Mouse (Mus musculus): ENCODE measurements around the gene Med24.
A peak's percentile ranks its signal among the peaks of the same experiment; 100 is the strongest.

Med24 gene

DNA sequence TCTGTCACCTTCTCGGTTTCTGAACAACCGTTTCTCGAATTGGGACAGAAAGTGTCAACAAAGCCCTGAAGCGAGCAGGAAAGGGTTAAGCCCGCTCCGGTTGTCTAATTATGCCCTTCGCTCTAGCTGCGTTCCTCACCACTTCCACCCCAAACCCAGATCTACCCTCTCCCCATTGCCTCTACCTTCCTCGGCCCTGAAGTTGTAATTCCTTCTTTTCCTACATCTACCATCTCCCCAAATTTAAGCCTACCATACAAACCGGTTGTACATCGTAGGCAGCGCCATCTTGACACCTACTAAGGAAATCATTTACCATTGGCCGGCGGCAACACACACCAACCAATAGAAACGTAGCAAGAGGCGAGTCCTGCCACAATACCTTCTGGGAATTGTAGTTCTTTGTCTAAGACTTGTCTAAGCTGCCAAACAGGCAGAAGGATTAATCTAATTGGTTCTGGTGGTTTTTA, at the start of gene Med24:
Gene Med24 (minus strand): TSS at position 317 of the 470 bp plus-strand sequence.
- peak; percentile 91 for DNase-seq (ENCODE audit: low spot score)

DNA sequence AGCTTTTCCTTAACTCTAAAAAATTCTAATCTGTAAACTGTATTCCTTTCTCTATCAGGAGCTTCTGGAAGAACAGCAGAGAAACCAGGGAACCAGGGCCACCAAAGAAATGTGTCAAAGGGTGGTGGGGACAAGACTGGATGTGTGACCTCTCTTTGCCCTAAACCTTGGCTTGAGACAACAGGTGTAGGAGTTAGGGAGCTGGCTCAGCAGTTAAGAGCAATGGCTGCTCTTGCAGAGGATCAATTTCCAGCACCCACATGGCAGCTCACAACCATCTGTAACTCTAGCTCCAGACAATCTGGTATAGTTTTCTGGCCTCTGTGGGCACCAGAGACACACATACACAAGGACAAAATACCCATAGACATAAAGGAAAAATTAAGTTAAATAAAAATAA, 48.7 kb upstream of the Med24 start:
- DNase-seq (ENCODE audit: low spot score): no peak

DNA sequence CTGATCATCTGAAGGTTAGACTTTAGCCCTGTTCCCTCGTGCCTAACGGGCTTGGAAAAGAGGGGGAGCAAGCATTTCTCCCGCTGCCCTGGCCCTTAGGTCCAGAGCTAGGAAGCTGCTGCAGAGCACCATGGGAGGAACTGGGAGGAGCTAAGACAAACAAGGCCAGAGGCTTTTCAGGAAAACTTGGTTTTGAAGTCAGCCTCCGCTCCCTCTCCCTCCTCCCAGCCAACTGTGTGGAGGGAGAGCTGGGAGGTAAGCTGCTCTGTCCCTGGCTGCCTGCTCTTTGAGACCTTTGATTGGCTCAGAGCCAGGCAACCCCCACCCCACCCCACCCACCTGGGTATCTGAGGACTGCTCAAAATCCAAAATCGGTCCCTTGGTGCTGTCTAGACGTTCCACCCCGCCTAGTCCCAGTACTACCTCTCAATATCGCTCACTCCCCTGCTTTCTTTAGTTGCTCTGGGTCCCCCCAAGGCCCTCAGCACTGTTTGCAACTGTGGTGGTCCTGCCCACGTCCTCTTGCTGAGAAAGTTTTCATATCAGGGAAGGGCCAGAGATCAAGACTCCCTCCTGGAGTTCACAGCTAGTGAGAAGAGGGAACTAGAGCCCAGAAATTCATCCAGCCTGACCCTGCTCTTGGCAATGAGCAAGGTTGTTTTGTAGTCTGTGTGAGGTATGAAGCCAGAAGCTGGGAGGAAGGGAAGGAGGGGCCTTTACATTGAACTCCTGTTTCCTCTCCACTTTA, 47.8 kb upstream of the Med24 start:
- peak; percentile 69 for DNase-seq (ENCODE audit: low spot score)

DNA sequence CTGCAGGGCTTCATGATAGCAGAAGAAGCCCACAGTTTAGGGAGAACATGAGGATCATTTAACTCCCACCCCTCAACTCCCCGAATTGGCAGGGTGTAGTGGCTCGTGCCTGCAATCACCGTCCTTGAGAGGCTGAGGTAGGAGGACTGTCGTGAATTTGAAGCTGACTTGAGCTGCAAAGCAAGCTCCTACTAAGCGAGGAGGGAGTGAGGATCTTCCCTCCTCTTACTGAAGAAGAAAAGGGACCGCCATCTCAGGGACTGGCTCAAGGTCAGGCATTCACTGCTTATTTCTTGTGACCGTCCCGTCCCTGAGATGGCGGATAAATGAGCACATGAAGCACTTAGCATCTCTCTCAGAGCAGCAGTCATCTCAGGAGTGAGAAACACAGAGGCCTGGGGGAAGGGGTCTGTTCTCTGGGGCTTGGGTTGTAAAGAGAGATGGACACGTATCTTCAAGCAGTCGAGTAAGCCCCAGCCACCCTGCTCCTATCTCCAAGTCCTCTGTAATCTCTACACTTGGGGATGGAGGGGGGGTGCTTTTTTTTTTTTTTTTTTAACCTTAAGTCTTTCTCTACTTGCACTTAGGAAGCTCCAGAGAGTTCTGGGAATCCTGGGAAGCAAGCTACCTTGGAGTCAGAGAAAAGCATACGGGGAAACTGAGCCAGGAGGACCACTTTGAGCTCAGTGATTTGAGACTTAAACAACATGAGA, 47.0 kb upstream of the Med24 start:
- no peak for DNase-seq (ENCODE audit: low spot score)

DNA sequence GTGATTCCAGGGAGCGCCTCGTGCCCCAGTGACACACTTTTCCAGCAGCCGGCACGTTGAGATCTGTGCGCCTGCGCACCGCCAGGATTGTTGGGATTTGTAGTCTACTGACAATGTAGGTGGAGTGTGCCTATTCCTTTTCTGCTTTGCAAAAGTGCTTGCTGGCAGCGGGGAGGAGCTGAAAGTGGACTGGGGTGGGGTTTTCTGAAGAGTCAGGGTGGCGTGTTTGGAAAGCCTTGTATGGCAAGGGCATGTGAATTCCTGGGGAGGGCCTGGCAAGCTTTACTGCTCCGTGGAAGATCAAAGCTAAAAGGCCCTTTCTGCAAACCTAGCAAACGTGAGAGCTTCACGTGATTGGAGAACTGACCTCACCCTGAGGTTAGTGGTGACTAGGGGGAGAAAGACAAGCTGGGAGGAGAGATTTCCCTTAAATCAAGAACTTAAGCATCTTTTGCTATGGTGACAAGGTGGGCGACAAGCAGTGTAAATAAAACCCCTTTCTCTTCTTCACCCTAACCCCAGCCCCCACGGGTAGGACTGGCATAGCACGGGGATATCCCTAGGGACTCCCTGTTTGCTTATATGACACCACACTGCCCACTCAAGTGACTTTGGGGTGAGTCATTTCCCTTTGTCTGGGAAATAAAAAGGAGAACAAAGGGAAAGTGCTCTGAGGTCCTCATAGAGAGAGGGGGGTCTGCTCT, 46.3 kb upstream of the Med24 start:
- peak; percentile 97 for DNase-seq (ENCODE audit: low spot score)

DNA sequence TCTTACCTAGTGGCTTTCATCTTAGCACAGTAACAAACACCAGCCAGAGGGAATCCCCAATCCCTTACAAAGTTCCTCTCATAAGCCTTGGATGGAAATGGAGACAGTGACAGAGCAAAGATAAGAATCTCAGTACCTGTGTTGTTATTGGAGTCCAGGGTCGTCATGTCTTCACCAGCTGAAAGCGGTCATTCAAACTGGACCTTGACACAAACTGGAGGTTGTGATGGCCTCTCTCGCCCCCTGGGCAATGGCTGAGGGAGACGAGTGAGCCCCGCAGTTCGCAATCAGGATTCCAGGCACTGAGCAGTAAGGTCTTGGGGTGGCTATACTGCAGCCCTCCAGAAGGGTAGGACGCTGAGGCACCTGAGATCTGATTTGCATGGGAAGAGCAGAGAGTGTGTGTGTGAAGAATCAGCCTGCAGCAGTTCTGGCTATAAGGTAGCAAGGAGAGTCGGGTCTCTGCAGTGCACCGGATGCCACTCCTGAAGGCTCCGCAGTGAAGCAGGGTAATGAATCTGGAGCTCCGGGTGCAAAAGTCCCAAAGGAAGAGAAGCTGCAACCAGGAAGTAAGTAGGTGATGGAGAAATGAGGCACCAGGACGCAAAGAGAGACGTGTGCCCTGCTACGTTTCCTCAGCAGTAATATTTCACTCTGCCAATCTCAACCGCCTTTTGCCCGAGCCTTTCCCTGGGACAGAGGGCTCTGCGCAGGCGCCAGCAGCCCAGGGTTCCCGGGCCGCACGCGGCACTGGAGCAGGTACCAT, 45.5 kb upstream of the Med24 start, which contains the start of gene Nr1d1:
Gene Nr1d1 (minus strand): TSS at position 752 of the 766 bp plus-strand sequence.
- DNase-seq (ENCODE audit: low spot score): no peak

DNA sequence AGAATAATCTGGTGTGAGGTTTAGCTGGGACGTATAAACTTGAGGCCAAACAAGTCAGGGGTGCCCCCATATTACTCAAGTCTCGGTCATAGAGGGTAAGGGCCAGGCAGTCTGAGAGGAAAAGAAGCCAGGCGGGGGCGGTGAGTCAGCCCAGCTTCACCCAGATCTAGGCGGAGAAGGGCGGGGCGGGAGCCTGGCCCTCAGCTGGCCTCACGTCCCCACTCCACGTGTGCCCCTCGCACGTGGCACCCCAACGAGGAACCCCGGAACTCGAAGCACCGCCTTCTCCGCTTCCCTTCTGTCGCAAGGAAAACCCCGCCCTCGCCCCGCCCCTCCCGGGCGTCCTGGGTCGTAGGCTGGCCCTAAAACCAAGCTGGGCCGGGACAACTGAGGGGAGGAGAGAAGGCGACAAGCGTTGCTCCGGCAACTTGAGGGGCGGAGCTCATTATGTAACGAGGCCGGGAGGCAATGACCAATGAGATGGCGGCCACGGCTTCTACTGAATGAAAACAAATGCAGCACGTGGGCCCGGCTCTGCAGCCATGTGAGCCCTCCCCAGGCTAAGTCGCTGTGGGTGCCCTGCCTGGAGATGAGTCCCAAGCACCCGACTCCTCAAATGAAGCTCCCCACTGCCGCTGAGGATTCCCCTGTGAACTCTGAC, 44.5 kb upstream of the Med24 start:
- DNase-seq (ENCODE audit: low spot score): peak; percentile 97

DNA sequence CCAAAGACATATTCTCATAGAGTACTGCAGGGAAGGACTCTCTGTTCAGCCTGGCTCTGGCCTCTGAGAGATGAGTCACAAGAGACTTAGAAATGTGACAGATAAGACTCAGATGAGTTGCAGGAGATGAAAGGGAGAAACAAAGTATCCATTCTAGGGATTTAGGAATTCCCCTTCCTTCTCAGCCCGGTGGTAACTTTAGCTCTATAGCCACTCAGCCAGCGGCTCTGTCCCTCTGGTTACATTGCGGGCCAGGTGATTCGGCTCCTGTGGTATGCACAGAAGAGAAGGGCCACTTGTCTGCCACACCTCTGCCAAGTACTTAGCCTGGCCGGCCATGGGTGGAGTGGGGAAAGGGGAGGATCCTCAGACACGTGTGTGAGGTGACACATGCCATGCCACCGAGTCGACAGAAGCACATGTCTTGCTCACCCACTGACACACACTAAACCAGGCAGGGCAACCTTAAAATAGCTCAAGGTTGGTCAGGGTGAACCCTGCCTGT, 43.5 kb upstream of the Med24 start:
- no peak for DNase-seq (ENCODE audit: low spot score)

DNA sequence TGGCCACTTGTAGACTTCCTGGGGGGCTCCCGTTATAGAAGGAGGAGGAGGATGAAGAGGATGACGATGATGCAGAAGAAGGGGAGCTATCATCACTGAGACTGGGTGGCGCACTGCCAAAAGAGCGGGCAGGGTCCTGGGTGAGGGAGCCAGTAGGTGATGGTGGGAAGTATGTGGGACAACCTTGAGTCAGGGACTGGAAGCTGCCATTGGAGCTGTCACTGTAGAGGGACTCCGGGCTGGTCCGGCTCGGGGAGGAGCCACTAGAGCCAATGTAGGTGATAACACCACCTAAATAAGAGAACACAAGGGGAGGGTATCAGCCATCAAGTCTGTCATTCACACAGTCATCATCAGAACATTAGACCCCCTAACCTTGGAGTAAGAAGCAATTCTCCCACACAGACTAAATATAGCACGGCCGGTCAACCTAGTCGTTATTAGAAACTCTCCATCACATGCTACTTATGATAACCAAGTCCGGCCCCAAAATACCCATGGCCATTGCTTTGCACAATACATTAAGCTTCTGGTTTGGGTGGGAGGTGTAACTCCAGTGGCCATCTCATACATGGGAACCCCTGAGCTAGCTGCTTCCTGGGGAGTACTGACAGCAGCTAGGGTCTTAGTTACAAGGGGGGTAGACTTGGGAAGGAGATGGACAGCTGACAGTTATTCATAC, 42.8 kb upstream of the Med24 start:
- DNase-seq (ENCODE audit: low spot score): no peak

DNA sequence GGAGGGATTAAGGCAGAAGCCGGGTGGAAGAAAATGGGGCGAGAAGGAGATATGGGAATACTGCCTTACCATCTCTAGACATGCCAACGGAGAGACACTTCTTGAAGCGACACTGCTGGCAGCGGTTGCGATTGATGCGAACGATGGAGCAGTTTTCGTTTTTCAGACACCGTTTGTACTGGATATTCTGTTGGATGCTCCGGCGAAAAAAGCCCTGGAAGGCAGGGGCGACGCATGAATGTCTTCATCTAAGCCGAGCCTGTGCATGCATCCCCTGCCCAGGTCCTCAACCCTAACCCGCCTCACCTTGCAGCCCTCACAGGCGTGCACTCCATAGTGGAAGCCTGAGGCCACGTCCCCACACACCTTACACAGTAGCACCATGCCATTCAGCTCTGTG, 41.9 kb upstream of the Med24 start:
- DNase-seq (ENCODE audit: low spot score): no peak

DNA sequence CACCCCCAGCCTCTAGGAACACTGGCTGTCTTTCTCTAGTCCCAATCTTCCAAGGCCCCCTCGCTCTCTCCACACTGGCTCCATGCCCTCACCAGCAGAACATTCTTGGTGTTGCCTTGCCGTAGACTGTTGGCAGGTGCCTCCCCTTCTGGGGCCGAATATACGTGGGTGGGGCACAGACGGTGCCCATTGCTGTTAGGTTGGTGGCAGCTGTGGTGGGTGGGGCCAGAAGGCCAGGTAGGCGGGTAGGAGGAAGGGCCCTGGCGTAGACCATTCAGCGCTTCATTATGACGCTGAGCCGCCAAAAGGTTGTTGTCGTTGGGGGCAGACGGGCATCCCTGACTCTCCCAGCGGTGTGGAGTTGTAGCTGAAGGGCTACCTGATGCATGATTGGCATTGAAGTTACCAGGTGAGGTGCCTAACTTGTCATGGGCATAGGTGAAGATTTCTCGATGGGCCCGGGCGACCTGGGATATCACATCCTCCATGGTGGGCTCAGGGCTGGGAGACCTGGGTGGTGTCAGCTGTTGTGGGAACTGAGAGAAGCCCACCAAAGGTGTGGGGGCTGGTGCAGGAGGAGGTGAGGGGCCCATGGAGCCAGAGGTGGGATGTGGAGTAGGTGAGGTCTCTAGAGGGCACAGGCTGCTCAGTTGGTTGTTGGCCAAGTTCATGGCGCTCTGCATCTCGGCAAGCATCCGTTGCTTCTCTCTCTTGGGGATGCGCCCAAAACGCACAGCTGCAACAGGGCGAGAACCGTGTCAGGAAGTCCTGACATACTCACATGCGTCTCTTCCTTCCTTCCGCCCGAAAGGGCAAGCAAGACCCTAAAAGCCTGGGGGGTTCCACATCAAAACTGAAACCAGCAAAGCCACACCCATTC, 41.1 kb upstream of the Med24 start:
- DNase-seq (ENCODE audit: low spot score): no peak

DNA sequence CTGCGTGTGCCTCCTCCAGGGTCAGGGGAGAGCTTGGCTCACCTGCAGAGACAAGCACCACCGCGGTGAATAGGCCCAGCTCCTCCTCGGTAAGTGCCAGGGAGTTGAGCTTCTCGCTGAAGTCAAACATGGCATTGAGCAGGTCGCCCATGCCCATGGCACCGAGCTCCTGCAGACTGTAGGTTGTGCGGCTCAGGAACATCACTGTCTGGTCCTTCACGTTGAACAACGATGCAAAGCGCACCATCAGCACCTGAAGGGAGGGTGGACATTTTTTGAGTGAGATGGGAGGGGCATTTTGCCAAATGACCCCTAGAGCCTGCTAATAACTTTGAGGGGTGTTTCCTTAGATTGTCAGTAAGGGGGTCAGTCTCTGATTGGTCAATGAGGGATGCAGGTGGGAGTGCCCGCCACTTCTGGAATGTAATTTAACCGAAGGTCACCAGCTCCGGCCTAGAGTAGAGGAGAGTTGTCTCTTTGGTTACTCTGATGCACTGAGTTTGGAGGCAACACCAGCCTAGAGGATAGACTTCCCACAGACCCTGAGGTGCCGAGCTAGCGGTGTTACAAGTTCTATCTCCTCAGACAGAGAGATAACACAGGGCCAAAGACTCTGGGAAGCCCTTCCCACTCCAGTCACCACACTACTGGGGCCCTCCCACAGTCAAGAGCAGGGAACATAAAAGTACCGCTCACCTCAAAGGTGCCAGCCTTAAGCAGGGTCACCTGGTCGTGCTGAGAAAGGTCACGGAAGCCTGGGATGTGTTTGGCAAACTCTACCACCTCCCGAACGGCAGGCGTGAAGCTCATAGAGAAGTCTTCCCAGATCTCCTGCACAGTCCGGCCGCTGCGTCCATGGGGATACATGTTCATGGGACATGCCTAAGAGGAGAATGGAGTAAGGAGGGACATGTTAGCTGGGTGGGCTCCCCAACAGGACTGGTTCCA, 40.0 kb upstream of the Med24 start:
- DNase-seq (ENCODE audit: low spot score): no peak

DNA sequence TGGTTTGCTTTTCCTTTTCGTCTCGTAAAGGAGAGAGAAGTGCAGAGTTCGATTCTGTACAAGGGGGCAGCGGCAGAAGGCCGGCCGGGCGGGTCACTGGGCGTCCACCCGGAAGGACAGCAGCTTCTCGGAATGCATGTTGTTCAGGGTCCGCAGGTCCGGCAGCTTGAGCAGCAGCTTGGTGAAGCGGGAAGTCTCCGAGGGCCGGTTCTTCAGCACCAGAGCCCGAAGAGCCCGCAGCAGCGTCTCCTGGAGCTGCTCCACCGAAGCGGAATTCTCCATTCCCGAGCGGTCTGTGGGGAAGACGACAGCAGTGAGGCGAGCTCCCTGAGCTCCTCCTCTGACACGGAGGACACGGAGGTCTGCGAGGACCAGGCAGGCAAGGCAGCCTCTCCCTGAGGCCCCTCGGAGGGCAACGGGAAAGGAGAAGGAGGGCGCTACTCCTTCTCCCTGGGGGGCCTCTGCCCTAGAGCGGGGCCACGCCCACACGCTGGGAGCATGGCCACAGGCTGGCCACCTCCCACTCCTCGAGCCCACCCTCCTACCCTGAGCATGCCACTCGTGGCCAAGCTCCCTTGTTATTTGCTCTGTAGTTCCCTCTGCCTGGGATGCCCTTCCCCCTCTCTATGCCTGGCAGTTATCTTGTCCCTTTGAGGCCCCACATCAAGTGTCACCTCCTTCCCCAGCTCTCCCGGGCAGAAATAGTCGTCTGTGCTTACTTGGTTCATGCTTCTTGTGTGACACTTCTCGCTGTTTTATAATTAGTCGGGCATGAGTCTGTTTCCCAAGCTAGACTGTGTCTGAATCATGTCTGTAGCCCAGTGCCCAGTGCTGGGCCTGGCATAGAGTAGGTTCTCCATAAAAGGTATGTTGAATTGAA, 39.1 kb upstream of the Med24 start:
- DNase-seq (ENCODE audit: low spot score): no peak

DNA sequence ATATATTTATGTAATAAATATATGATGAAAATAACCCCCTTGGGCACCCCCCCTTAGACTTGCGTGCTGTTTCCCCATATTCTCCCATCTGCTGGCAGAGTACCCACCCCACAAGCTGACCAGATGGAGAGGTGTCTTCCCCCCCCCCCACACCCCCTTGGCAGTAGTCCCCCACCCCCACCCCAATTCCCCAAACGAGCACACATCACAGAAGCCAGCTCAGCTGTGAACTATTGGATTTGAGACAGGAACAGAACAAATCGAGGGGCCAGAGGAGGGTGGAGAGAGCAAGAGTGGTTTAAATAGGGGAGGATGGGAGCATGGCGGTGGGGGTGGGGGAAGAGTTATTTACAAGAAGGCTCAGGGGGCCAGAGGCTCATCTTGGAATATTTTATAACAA, 38.5 kb upstream of the Med24 start:
- no peak for DNase-seq (ENCODE audit: low spot score)

DNA sequence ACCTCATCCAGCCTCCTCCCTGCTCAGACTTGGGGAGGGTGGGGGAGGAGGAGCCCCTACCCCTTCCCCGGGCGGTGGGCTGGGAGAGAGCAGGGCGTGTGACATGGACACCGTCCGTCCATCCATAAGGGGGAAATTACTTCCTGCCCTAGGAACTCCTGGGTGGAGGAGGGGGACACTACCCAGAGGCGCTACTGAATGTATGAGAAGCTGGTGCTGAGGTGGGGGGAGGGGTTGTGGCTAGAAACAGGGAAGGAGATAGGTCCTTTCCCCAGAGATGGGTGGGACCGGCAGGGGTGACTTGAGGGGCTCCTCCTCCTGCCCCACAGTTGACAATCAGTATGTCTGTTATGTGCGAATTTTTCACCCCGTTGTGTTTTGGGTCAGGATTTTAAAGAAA, 38.0 kb upstream of the Med24 start:
- no peak for DNase-seq (ENCODE audit: low spot score)

DNA sequence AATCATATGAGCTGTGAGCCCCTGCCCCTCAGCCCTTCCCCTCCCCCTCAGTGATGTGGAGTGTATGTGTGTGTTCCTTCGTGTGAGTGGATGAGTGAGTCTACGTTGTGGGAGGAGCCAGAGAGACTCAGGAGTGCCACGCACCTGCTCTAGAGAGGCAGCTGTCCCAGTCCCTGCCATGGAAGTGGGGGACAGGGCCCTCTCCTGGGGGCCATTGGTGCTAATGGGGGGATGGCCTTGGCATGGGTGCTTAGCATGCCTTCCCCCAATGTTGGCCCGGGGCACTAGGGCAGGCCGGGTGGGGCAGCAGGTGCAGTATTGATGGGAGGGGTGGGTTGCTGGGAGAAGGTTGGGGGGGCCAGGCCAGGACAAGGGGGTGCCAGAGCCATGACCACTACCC, 37.6 kb upstream of the Med24 start:
- no peak for DNase-seq (ENCODE audit: low spot score)

DNA sequence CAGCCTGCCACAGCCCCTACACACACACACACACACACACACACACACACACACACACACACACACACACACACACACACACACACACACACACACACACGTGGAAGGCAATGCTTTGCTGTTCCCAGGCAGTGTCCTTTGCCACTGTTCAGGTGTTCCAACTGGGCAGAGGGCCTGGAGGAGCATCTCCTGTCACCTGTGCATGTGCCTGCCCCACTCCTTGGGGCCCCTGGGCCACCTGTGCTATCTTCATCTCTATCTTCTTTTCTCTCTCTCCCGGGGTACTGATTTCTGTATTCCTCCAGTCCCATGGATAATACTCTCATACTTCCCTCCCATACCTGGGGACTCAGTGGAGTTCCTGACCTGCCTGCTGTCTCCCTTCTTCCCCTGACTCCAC, 37.1 kb upstream of the Med24 start:
- no peak for DNase-seq (ENCODE audit: low spot score)

Measured in yolk sac, embryonic 10.5 days (tissue).